Mouse (Mus musculus): ENCODE results near the gene Ccl4. TPM values are rescaled to one million over a fixed set of nuclear protein-coding genes. Genes with fewer than 3 reads are reported as not detected.

Gene Ccl4
- total RNA-seq (2023; ENCODE audit: inconsistent age) = 3.7 to 9.7 TPM (median 5.5 TPM) in 4 replicates

DNA sequence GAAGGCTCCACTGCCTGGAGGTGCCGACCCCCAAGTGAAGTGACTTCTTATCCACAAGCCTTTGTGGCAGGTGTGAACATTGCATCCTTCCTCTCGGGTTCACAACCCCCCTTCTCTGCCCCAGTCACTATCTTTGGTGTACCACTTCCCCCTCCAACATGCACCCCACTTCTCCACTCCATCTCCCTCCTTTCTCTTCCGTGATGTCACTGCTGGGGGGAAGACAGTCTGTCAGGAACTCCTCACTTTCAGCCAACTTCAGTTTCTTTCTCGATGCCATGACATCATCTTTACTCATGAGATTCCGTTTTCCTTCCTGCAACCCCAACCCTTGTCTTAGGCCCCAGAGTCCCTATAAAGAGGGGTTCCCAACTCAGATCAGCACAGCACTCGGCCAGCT, at the start of gene Ccl4:
TSS of gene Ccl4 (plus strand) at position 381 of the 400 bp plus-strand sequence.

DNA sequence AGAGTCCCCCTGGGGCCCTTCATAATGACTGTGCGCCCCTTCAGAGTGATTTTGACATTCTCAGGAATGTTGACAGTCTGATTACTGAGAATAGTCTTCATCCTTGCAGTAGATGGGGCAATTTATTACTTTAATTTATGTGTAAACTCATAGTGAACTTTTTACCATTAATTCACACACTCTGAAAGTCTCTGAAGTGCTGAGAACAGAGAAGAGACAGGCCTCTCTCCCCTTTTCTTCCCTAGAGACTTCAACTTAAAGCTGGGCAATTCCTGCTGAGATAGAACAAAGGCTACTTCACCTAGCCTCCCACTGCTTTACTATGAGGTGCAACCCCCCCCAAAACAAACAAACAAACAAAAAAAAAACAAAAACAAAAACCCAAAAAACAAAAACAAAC, 16.9 kb upstream of the Ccl4 start, which contains the start of gene Rpl9-ps1:
TSS of gene Rpl9-ps1 (minus strand) at position 101 of the 400 bp plus-strand sequence.

DNA sequence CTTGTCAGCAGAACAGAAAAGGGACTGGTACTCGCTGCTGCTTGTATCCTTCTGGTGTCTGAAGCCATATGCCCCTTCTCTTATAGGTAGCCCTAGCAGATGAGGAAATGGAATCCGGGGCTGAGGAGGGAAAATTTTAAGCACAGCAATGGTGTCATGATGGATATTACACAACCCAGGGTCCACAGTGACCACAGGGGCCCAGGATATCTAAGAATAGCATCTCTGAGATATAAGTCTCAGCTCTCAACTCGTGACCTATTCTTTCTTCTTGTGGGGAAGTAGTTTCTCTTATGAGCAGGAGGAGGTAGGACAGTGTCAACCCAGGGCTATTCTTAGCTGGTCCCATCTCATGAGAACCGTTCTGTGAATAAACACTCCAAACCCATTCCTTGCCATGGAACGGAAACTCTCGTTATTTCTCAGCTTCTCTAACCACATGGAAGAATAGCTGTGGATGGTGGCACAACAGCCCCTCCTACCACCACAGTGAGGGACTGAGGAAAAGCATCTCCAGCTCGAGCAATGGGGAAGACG, 13.0 kb upstream of the Ccl4 start, which contains the start of gene Ccl3:
TSS of gene Ccl3 (minus strand) at position 51 of the 537 bp plus-strand sequence.

DNA sequence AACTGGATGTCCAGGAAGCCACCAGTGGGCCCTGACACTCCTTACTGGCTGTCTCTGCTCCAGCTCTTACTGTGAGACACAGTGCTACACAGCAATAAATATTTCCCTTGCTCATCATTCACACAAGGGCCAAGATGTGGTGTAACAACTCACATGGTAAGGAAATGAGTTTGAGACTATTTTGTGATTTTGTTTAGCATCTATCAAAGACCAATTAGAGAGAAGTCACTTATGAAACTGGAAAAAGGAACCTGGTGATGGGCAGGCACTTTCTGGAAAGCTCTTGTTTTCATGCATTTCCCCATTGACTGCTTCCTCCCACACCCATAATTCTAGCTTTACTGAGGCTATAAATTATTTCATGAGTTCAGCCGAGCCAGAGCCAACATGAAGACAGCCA, 41.3 kb downstream of the Ccl4 start, which contains the start of gene Wfdc17:
TSS of gene Wfdc17 (plus strand) at position 287 of the 400 bp plus-strand sequence.

DNA sequence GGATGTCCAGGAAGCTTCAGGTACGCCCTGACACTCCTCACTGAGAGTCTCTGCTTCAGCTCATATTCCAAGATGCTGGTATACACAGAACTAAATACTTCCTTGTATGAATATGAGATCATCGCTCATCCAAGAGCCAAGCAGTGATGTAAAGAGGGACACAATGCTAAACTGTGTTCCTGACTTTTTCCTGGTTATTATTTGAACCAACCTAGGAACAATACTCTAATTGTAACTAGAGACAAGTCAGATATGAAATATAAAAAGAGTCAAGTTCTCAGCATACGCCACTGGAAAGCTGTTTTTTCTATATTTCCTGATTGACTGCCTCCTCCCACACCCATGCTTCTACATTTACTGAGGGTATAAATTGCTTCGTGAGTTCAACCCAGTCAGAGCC, 46.3 kb downstream of the Ccl4 start, which contains the start of gene Wfdc18:
TSS of gene Wfdc18 (plus strand) at position 301 of the 400 bp plus-strand sequence.

Other genes starting within 250 kb of the Ccl4 start
- not detected in 4 replicates for gene Gas2l2, start 233.1 kb upstream of the Ccl4 start, total RNA-seq (2023; ENCODE audit: inconsistent age)
- gene 1700020L24Rik, start 224.9 kb upstream of the Ccl4 start, total RNA-seq (2023; ENCODE audit: inconsistent age) = 0.87 TPM in 1 of 4 replicates, not detected in the others
- 0.83 TPM in 1 of 4 replicates, not detected in the others for gene Mmp28, start 199.5 kb upstream of the Ccl4 start, total RNA-seq (2023; ENCODE audit: inconsistent age)
- gene Taf15, start 189.5 kb upstream of the Ccl4 start, total RNA-seq (2023; ENCODE audit: inconsistent age) = 148 to 177 TPM (median 160 TPM) in 4 replicates
- gene Heatr9, start 140.4 kb upstream of the Ccl4 start, total RNA-seq (2023; ENCODE audit: inconsistent age) = 0.27 TPM in 1 of 4 replicates, not detected in the others
- 4.5 to 7.8 TPM (median 6.5 TPM) in 4 replicates for gene Ccl5, start 132.1 kb upstream of the Ccl4 start, total RNA-seq (2023; ENCODE audit: inconsistent age)
- 0.27 to 1.2 TPM in 2 of 4 replicates, not detected in the others for gene Ccl9, start 83.9 kb upstream of the Ccl4 start, total RNA-seq (2023; ENCODE audit: inconsistent age)
- 0.48 to 3.4 TPM (median 1.1 TPM) in 4 replicates for gene Ccl6, start 69.5 kb upstream of the Ccl4 start, total RNA-seq (2023; ENCODE audit: inconsistent age)
- gene Rpl9-ps1, start 17.0 kb upstream of the Ccl4 start, total RNA-seq (2023; ENCODE audit: inconsistent age) = not detected in 4 replicates
- gene Ccl3, start 13.2 kb upstream of the Ccl4 start, total RNA-seq (2023; ENCODE audit: inconsistent age) = 18.2 to 22.4 TPM (median 21.0 TPM) in 4 replicates
- gene Wfdc17, start 41.4 kb downstream of the Ccl4 start, total RNA-seq (2023; ENCODE audit: inconsistent age) = 5.2 to 9.3 TPM (median 7.7 TPM) in 4 replicates
- 0.90 TPM in 1 of 4 replicates, not detected in the others for gene Wfdc18, start 46.4 kb downstream of the Ccl4 start, total RNA-seq (2023; ENCODE audit: inconsistent age)
- 1.4 to 5.6 TPM (median 3.1 TPM) in 4 replicates for gene Wfdc21, start 84.4 kb downstream of the Ccl4 start, total RNA-seq (2023; ENCODE audit: inconsistent age)
- 49.8 to 55.3 TPM (median 54.1 TPM) in 4 replicates for gene Heatr6, start 91.1 kb downstream of the Ccl4 start, total RNA-seq (2023; ENCODE audit: inconsistent age)
- gene Hnf1b, start 187.5 kb downstream of the Ccl4 start, total RNA-seq (2023; ENCODE audit: inconsistent age) = 0.51 to 0.97 TPM in 2 of 4 replicates, not detected in the others